Mouse (Mus musculus) stomach, embryonic 16.5 days (tissue): ENCODE data around the gene Cnppd1. TPM values are rescaled to one million over a fixed set of nuclear protein-coding genes. Genes with fewer than 3 reads are reported as not detected.
A peak's percentile ranks its signal among the peaks of the same experiment; 100 is the strongest.

ENCODE experiments used
- ATAC-seq: fragments of 200-750 bp; cut with Nextera tagmentation; 2 replicates; pipeline ENCODE4 v1.8.0; 2017; ENCODE audit warnings: moderate number of reproducible peaks, moderate TSS enrichment; ENCODE audit not compliant: insufficient read depth, low FRiP score
- H3K27ac ChIP-seq: fragments of 300-500 bp; sonication (generic); 2 replicates; pipeline ENCODE4 v1.5.1; 2014; ENCODE audit warnings: low read length
- H3K27me3 ChIP-seq: fragments of 300-500 bp; sonication (generic); 2 replicates; pipeline ENCODE4 v1.6.1; 2014; ENCODE audit warnings: low read length, control low read depth, mixed read lengths; ENCODE audit not compliant: control insufficient read depth, insufficient read depth
- H3K36me3 ChIP-seq: fragments of 300-500 bp; sonication (generic); 2 replicates; pipeline ENCODE4 v1.6.1; 2014; ENCODE audit warnings: low read length; ENCODE audit not compliant: control insufficient read depth, insufficient read depth
- H3K4me1 ChIP-seq: fragments of 300-500 bp; sonication (generic); 2 replicates; pipeline ENCODE4 v1.6.1; 2014; ENCODE audit warnings: low read length, control low read depth, mixed read lengths; ENCODE audit not compliant: control insufficient read depth, insufficient read depth
- H3K4me2 ChIP-seq: fragments of 300-500 bp; sonication (generic); 2 replicates; pipeline ENCODE4 v1.6.1; 2014; ENCODE audit warnings: low read depth, low read length, mixed read lengths
- H3K4me3 ChIP-seq: fragments of 300-500 bp; sonication (generic); replicated peaks from 2 replicates; pipeline ENCODE4 v1.5.1; 2014; ENCODE audit warnings: mild to moderate bottlenecking, low read length
- H3K9ac ChIP-seq: fragments of 300-500 bp; sonication (generic); 2 replicates; pipeline ENCODE4 v1.6.1; 2014; ENCODE audit warnings: low read length
- H3K9me3 ChIP-seq: fragments of 300-500 bp; sonication (generic); replicated peaks from 2 replicates; pipeline ENCODE4 v1.6.1; 2016; ENCODE audit warnings: low read length, control low read depth; ENCODE audit not compliant: control insufficient read depth
- WGBS: fragments of 180-500 bp; shearing (Covaris S2); extraction: QIAGEN DNeasy Blood & Tissue Kit; methylation state at CpG from one replicate; pipeline ENCODE4 v1.1.7; 2014; 5-methylcytosine and 5-hydroxymethylcytosine counted together
- polyA plus RNA-seq: library from polyadenylated mRNA; unstranded; fragments of >200 nt; fragmentation: Nextera tagmentation; extraction: Ambion mirVana; gene quantifications from 2 replicates; pipeline ENCODE4 v1.2.1, GENCODE M21; 2015

The Cnppd1 gene
- polyA plus RNA-seq, 1 experiment from 2014 or later, result 41.4 TPM

DNA sequence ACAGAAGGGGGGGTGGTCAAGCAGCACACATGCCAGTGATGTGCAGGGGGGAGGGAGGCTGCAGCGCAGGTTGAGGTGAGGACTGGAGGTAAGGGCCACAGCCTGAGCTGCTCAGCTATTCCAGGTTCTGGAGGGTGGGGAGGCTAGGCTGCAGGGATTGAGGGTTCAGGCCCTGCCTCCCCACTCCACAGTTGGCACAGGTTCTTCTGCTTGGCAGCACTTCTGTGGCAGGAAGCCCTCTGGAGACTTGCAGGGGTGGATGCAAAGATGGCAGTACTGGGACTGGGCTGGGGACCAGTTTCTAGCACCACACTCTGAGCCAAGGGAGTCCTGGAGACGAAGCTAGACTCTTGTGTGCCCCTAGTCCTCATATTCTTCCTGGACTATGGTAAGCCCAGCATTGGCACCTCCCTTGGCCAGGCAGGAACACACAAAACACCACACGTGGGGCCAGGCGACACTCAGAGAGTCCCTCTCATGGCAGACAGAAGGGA, 38.9 kb upstream of the Cnppd1 start:
- no peak overlapping the region for H3K4me2 ChIP-seq
- peaks cover 13% of the 10 kb centered on the region for H3K4me1 ChIP-seq
- 0 out of 2 replicates have a peak, but pooled peaks cover 3% of the 10 kb centered on the region for H3K9me3 ChIP-seq
- no peak overlapping the region for H3K4me3 ChIP-seq
- no peak overlapping the region for H3K9ac ChIP-seq
- no peaks in the 10 kb centered on the region for H3K27me3 ChIP-seq
- ATAC-seq, result no peak
- WGBS, result 85% methylated on average over 4 of the region's 4 CpGs
- peaks cover 15% of the 10 kb centered on the region for H3K36me3 ChIP-seq
- no peak overlapping the region for H3K27ac ChIP-seq

DNA sequence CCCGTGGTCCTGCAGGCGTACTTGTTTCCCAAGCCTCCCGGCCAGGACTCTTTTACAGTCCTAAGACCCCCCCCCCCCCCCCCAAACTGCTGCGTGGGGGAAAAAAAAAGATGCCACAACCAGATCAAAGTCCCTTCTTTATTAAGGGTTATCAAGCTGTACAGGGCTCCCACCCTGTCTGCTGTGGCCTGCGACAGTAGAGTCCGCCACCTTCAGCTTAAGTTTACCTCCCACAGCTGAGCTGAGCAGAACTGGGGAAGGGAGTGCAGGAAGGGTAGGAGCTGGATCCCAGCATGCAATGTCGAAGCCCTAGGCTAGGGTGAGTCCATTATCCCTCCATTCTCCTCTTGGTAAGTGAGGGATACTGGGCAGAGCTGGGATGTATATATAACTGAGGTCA, 38.2 kb upstream of the Cnppd1 start:
- H3K9ac ChIP-seq, result 0 out of 2 replicates have a peak overlapping the region, but pooled peaks have one; percentile 5
- peaks cover 9% of the 10 kb centered on the region for H3K36me3 ChIP-seq
- no peak overlapping the region for H3K27ac ChIP-seq
- no peaks in the 10 kb centered on the region for H3K27me3 ChIP-seq
- no peak for ATAC-seq
- peak overlapping the region; percentile 97 for H3K4me2 ChIP-seq
- H3K4me3 ChIP-seq, result peak overlapping the region; percentile 61; the same call in 1 of the 2 replicates
- H3K9me3 ChIP-seq, result 0 out of 2 replicates have a peak, but pooled peaks cover 3% of the 10 kb centered on the region
- WGBS, result 31% methylated on average over 7 of the region's 7 CpGs
- peaks cover 13% of the 10 kb centered on the region for H3K4me1 ChIP-seq

- peak within 1 kb of the TSS; percentile 61 for H3K4me3 ChIP-seq
- H3K36me3 ChIP-seq, result peaks cover 9% of the 10 kb centered on the region
- peak within 1 kb of the TSS; percentile 97 for H3K4me2 ChIP-seq
- H3K4me1 ChIP-seq, result peaks cover 13% of the 10 kb centered on the region
- H3K9me3 ChIP-seq, result 0 out of 2 replicates have a peak, but pooled peaks cover 3% of the 10 kb centered on the region
- no peaks in the 10 kb centered on the region for H3K27me3 ChIP-seq
- peak within 1 kb of the TSS; percentile 73 for H3K9ac ChIP-seq
- peak; percentile 91 for ATAC-seq
- under 1% methylated on average over 31 of the region's 31 CpGs for WGBS
- H3K27ac ChIP-seq, result 0 out of 2 replicates have a peak within 1 kb of the TSS, but pooled peaks have one; percentile 43
These were observed 37.6 kb upstream of the Cnppd1 start, which contains the start of gene Abcb6 for GRCm38 (mm10) chr1:75180105-75180590. Abcb6 (minus strand) TSS chr1:75180392.

GRCm38 (mm10) chr1:75179334-75180104, 37.0 kb upstream of the Cnppd1 start:
- H3K36me3 ChIP-seq, result peaks cover 12% of the 10 kb centered on the region
- peak; percentile 8; the same call in 1 of the 2 replicates for ATAC-seq
- 7% methylated on average over 23 of the region's 23 CpGs for WGBS
- H3K4me1 ChIP-seq, result peaks cover 13% of the 10 kb centered on the region
- H3K27me3 ChIP-seq, result no peaks in the 10 kb centered on the region
- 0 out of 2 replicates have a peak, but pooled peaks cover 3% of the 10 kb centered on the region for H3K9me3 ChIP-seq
- peak overlapping the region; percentile 73 for H3K9ac ChIP-seq
- H3K27ac ChIP-seq, result 0 out of 2 replicates have a peak overlapping the region, but pooled peaks have one; percentile 43
- peak overlapping the region; percentile 97 for H3K4me2 ChIP-seq
- peak overlapping the region; percentile 61 for H3K4me3 ChIP-seq

GRCm38 (mm10) chr1:75168472-75169464, 26.3 kb upstream of the Cnppd1 start, which contains the start of gene Zfand2b:
Zfand2b (plus strand) TSS chr1:75168646.
- H3K36me3 ChIP-seq, result peaks cover 8% of the 10 kb centered on the region; the same call in 1 of the 2 replicates
- peak within 1 kb of the TSS; percentile 92 for H3K4me2 ChIP-seq
- ATAC-seq, result peak; percentile 99
- WGBS, result under 1% methylated on average over 57 of the region's 59 CpGs
- H3K4me1 ChIP-seq, result peaks cover 13% of the 10 kb centered on the region; the same call in 1 of the 2 replicates
- no peaks in the 10 kb centered on the region for H3K27me3 ChIP-seq
- H3K27ac ChIP-seq, result peak within 1 kb of the TSS; percentile 92
- H3K9me3 ChIP-seq, result no peaks in the 10 kb centered on the region
- peak within 1 kb of the TSS; percentile 89 for H3K4me3 ChIP-seq
- peak within 1 kb of the TSS; percentile 87 for H3K9ac ChIP-seq

GRCm38 (mm10) chr1:75168093-75168471, 25.6 kb upstream of the Cnppd1 start:
- 0 out of 2 replicates have a peak, but pooled peaks cover 8% of the 10 kb centered on the region for H3K36me3 ChIP-seq
- H3K27ac ChIP-seq, result peak overlapping the region; percentile 92
- no peaks in the 10 kb centered on the region for H3K27me3 ChIP-seq
- peak overlapping the region; percentile 89 for H3K4me3 ChIP-seq
- ATAC-seq, result peak; percentile 6; the same call in 1 of the 2 replicates
- peak overlapping the region; percentile 87 for H3K9ac ChIP-seq
- 6% methylated on average over 7 of the region's 7 CpGs for WGBS
- no peaks in the 10 kb centered on the region for H3K9me3 ChIP-seq
- H3K4me1 ChIP-seq, result peaks cover 13% of the 10 kb centered on the region; the same call in 1 of the 2 replicates
- H3K4me2 ChIP-seq, result peak overlapping the region; percentile 92

- H3K36me3 ChIP-seq, result no peaks in the 10 kb centered on the region
- H3K9ac ChIP-seq, result no peak overlapping the region
- no peak overlapping the region for H3K4me2 ChIP-seq
- H3K27ac ChIP-seq, result no peak overlapping the region
- no peak for ATAC-seq
- no peaks in the 10 kb centered on the region for H3K4me1 ChIP-seq
- H3K9me3 ChIP-seq, result no peaks in the 10 kb centered on the region
- no peaks in the 10 kb centered on the region for H3K27me3 ChIP-seq
- 72% methylated on average over 4 of the region's 4 CpGs for WGBS
- no peak overlapping the region for H3K4me3 ChIP-seq
These were observed 17.7 kb upstream of the Cnppd1 start for GRCm38 (mm10) chr1:75160256-75160617.

DNA sequence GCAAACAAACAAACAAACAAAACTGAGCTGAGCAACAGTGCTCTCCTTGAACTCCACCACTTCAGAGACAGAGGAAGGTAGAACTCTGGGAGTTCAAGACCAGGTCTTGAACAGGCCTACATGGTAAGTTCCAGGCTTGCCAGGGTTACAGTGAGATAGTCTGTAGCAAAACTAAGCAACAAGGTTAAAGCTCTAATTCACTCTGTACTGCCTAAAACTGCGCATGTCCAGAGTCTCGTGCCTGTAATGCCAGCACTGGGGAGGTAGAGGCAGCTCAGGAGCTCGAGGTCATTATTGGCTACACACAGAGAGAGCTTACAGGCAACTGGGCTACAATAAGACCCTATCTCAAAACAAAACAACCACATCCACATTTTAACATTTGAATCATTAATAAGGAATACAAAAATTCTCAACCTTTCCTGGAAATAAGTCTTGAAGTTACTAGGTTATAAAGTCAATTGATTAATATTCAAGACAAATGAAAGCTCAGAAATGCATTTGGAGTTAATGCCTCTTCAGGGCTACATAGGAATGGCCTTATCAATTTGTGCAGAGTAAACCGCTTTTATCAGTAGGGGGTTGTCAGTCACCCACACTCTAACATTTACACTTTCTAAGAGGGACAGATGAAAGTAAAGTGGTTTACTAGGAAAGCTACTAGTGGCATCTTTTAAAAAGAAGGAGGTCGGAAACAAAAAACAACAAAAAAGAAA, 17.2 kb upstream of the Cnppd1 start:
- WGBS, result 54% methylated on average over 5 of the region's 5 CpGs
- no peak overlapping the region for H3K9ac ChIP-seq
- no peaks in the 10 kb centered on the region for H3K9me3 ChIP-seq
- no peak overlapping the region for H3K4me2 ChIP-seq
- H3K36me3 ChIP-seq, result no peaks in the 10 kb centered on the region
- no peaks in the 10 kb centered on the region for H3K27me3 ChIP-seq
- no peak overlapping the region for H3K27ac ChIP-seq
- no peak for ATAC-seq
- H3K4me1 ChIP-seq, result no peaks in the 10 kb centered on the region
- H3K4me3 ChIP-seq, result no peak overlapping the region
